Mouse (Mus musculus) forelimb bud, embryonic 11.5 days (tissue): Measurements from ENCODE around the gene Cd200.

Experiments
- DNase-seq: peaks from one replicate; pipeline ENCODE4 v3.0.0-alpha.2; 2012; ENCODE audit warnings: low read depth, low spot score

Cd200 gene

GRCm38 (mm10) chr16:45336478-45336877 lies 72.4 kb downstream of the Cd200 start:
- no peak for DNase-seq

GRCm38 (mm10) chr16:45334891-45335290 lies 74.0 kb downstream of the Cd200 start:
- no peak for DNase-seq

GRCm38 (mm10) chr16:45334376-45334765 lies 74.5 kb downstream of the Cd200 start:
- no peak for DNase-seq

GRCm38 (mm10) chr16:45333678-45334375 lies 75.0 kb downstream of the Cd200 start:
- no peak for DNase-seq

GRCm38 (mm10) chr16:45332591-45332990 lies 76.3 kb downstream of the Cd200 start:
- DNase-seq = no peak
